Mouse (Mus musculus): ENCODE data around the gene H1f0.

The H1f0 gene

GRCm38 (mm10) chr15:79071117-79072039 lies 43.1 kb downstream of the H1f0 start:
- no peak for DNase-seq (ENCODE audit: low spot score)

DNA sequence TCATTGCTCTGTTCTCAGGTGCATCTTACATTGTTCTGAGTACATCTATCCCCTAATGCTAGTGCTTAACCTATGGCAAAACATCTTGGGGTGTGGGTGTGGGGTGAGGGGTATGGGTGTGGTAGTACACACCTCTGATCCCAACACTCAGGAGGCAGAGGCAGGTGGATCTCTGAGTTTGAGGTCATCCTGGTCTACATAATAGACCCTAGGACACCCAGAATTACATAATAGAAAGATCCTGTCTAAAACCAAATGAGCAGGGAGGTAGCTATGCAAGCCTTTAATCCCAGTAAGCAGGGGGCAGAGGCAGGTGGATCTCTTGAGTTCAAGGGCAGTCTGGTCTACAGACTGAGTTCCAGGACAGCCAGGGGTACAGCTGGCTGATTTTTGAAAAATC lies 45.5 kb downstream of the H1f0 start:
- DNase-seq (ENCODE audit: low spot score): no peak

DNA sequence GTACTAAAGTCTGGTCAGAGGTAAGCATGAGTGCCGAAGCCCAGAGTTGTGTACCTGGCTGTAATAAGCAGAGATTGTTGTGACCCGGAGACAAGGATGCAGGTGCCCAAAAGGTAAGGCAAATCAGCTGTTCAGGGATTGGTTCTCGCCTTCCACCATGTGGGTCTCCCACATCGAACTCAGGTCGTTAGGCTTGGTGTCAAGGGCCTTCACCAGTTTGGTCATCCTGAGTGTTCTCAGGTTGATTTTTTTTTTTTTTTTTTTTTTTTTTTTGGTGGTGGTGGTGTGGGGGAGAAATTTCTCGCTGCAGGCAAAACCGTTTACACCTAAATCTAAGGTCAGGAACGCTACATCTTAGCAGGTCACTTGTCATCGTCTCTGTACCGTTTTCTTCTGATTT lies 46.2 kb downstream of the H1f0 start:
- DNase-seq (ENCODE audit: low spot score): no peak

- peak; percentile 86 for DNase-seq (ENCODE audit: low spot score)
Observed at GRCm38 (mm10) chr15:79074913-79075532, 46.8 kb downstream of the H1f0 start, which contains the start of gene Eif3l. Gene Eif3l (plus strand): TSS chr15:79075179.

DNA sequence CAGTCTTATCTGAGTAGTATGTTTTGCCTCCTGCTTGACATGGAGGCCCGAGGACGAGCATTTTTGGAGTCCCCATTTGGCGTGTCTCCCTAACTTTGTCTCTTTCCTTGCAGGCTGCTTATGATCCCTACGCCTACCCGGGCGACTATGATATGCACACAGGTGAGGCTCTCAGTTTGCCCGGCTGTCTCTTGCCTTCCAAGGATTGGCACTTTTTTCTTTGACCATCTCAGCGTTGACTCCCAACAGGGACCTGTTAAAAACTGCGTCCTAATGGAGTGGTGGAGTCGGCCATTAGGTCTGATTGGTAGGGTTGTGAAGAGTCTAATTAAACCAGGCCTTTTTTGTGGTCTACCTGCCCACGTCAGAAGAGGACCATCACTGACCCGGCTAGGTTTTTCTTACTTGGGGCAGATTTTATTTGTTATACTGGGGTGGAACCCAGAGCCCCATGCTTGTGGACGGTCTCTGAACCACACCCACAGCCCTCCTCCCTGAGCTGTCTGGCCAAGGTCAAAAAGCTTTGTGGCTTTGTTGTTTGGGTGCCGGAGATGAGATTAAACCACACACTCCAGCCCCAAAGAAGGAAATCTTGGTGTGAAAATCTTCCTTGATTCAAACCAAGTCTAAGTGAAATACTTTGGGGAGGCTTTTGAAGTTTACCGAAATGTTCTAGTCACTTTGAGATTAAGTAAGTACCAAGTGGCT lies 47.6 kb downstream of the H1f0 start:
- DNase-seq (ENCODE audit: low spot score): no peak

- DNase-seq (ENCODE audit: low spot score): no peak
Observed at GRCm38 (mm10) chr15:79079567-79079966, 51.3 kb downstream of the H1f0 start.
